Mouse (Mus musculus) 3T3-L1 (cell line): Measurements from ENCODE around the gene Csnk1e.
"Not testable (repeated sequence)": the region's sequence is repeated elsewhere in the genome, so short reads cannot be mapped to it uniquely, and the experiment has no call there.

ENCODE experiments used
- DNase-seq: peaks from one replicate; pipeline ENCODE4 v3.0.0-alpha.2; 2015; ENCODE audit warnings: low read depth, low spot score

The Csnk1e gene

GRCm38 (mm10) chr15:79455106-79455810 is at the start of gene Csnk1e:
TSS of gene Csnk1e (minus strand) at chr15:79455566.
- DNase-seq: peak; percentile 51

- no peak for DNase-seq
Measured at GRCm38 (mm10) chr15:79504707-79505452, 49.5 kb upstream of the Csnk1e start, which contains the start of gene Kcnj4. TSS of gene Kcnj4 (minus strand) at chr15:79505241.

GRCm38 (mm10) chr15:79503438-79503837 is 48.1 kb upstream of the Csnk1e start:
- no peak for DNase-seq

GRCm38 (mm10) chr15:79502891-79503341 is 47.5 kb upstream of the Csnk1e start:
- DNase-seq: no peak

GRCm38 (mm10) chr15:79500110-79500509 is 44.7 kb upstream of the Csnk1e start:
- no peak for DNase-seq

- DNase-seq: no peak
Measured at GRCm38 (mm10) chr15:79493527-79493926, 38.2 kb upstream of the Csnk1e start.

- DNase-seq: no peak
Measured at GRCm38 (mm10) chr15:79489463-79489862, 34.1 kb upstream of the Csnk1e start.

- DNase-seq: no peak
Measured at GRCm38 (mm10) chr15:79481181-79481688, 25.9 kb upstream of the Csnk1e start.

- DNase-seq: no peak
Measured at GRCm38 (mm10) chr15:79477227-79477626, 21.9 kb upstream of the Csnk1e start.

GRCm38 (mm10) chr15:79473638-79474355 is 18.4 kb upstream of the Csnk1e start:
- no peak for DNase-seq

GRCm38 (mm10) chr15:79473042-79473441 is 17.7 kb upstream of the Csnk1e start:
- DNase-seq: no peak

- DNase-seq: no peak
Measured at GRCm38 (mm10) chr15:79471095-79471494, 15.7 kb upstream of the Csnk1e start.

- no peak for DNase-seq
Measured at GRCm38 (mm10) chr15:79470583-79470982, 15.2 kb upstream of the Csnk1e start.

- no peak for DNase-seq
Measured at GRCm38 (mm10) chr15:79469577-79469976, 14.2 kb upstream of the Csnk1e start.

- peak; percentile 88 for DNase-seq
Measured at GRCm38 (mm10) chr15:79466601-79467286, 11.4 kb upstream of the Csnk1e start.

- no peak for DNase-seq
Measured at GRCm38 (mm10) chr15:79456546-79456945, 1.2 kb upstream of the Csnk1e start.

- not testable (repeated sequence) for DNase-seq
Measured at GRCm38 (mm10) chr15:79456104-79456503, 738 bp upstream of the Csnk1e start.

GRCm38 (mm10) chr15:79453831-79454230 is 1.5 kb downstream of the Csnk1e start:
- no peak for DNase-seq

- no peak for DNase-seq
Measured at GRCm38 (mm10) chr15:79448041-79448440, 7.3 kb downstream of the Csnk1e start.

- no peak for DNase-seq
Measured at GRCm38 (mm10) chr15:79445786-79446654, 9.3 kb downstream of the Csnk1e start.
